Mouse (Mus musculus) duodenum, adult 2 months (tissue): ENCODE results near the gene Mug2. TPM values are rescaled to one million over a fixed set of nuclear protein-coding genes. Genes with fewer than 3 reads are reported as not detected.

Source experiments
- polyA plus RNA-seq: library from polyadenylated mRNA; depleted of rRNA; stranded (reverse); fragments of >200 nt; gene quantifications from 2 replicates; pipeline ENCODE4 v1.2.3, GENCODE M21; 2012; ENCODE audit warnings: low replicate concordance; rRNA removed

Mug2 gene
- polyA plus RNA-seq, result not detected in 2 replicates

GRCm38 (mm10) chr6:122006461-122006860 lies at the start of gene Mug2:
Gene Mug2 (plus strand): TSS chr6:122006761.

Other genes with a start within 250 kb of the Mug2 start
- gene Mug1, start 168.2 kb upstream of the Mug2 start, polyA plus RNA-seq, result 0.08 TPM in 1 of 2 replicates, not detected in the other